ENCODE assay signal across 16 mouse cellular contexts in the genomic region with DNA sequence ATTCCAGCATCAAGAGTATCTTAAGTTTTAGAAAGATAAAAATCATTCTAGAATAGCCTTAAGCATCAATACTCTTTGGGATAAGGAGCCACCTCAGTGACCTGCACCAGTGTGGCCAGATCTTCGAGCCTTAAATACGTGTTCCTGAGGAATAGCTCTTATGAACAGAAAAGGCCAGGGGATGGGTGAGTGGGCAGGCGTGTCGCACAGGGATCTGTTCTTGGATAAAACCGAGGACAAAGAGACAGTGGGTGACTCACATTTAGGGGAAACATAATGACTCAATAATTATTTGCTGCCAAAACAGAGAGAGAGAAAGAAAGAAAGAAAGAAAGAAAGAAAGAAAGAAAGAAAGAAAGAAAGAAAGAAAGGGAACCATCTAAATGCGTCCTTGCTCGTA.
"Had no signal": no experiment of that assay in that cellular context is flagged by ENCODE, and none has a peak within 500 bp of the region (broad histone marks: within the 10 kb centered on the region; RNA-seq: fewer than 3 reads in every experiment).

No protein-coding gene starts in this region.

- H3K27ac ChIP-seq: kidney, postnatal 0 days; layer of hippocampus, adult 2 months; limb, embryonic 12.5 days; liver, embryonic 13.5 days; lung, embryonic 15.5 days; macrophage; midbrain, embryonic 12.5 days had no signal

- H3K4me1 ChIP-seq: limb, embryonic 12.5 days; liver, embryonic 13.5 days; lung, embryonic 15.5 days; megakaryocyte, embryonic 14.5 days; midbrain, embryonic 12.5 days had no signal

- DNase-seq: liver; liver, embryonic 13.5 days; liver, postnatal 0 days; lung, postnatal 14 days; right cerebral cortex, adult 18-20 months; right cerebral cortex, postnatal 4 days; spleen, adult 18-20 months; thymus, adult 18-20 months; thymus, postnatal 14 days had no signal

- H3K4me3 ChIP-seq: layer of hippocampus, adult 2 months; limb, embryonic 12.5 days; liver, embryonic 13.5 days; lung, embryonic 15.5 days; megakaryocyte, embryonic 14.5 days; midbrain, embryonic 12.5 days had no signal
